Mouse (Mus musculus): ENCODE data around the gene Shisa6.
A peak's percentile ranks its signal among the peaks of the same experiment; 100 is the strongest.

Shisa6 gene

DNA sequence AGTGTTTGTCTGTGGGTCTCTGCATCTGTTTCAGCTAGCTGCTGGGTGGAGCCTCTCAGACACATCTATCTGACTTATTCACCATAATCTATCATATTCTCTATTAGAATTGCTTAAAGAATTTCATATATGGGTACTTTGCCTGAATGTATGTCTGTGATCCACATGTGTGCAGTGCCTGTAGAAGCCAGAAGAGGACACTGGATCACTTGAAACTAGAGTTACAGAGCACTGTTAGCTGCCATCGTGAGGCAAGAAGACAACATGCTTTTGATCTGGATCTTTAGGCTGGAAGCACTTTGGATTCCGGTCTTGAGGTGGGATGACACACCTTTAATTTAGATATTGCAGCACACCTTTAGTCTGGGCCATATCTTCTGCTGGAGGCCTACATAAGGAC, 289.2 kb downstream of the Shisa6 start:
- no peak for DNase-seq (ENCODE audit: low spot score)

DNA sequence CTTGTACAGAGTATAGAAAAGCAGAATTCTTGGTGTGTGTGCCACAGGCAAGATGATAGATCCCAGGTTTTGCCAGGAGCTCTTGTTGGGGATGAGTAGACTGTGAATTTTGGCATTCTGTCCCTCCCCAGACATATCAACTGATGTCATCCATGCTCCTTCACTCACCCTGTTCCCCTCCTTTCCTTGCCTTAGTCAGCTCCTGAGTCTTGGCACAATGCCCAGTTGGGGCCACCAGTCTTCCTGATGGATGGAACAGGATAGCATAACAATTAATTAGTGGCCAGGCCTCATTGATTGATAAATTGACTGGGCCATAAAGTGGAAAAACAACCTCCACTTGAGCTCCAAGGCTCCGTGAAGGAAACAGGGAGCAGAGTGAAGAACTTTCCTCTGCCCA, 292.9 kb downstream of the Shisa6 start:
- DNase-seq (ENCODE audit: low spot score), result no peak

DNA sequence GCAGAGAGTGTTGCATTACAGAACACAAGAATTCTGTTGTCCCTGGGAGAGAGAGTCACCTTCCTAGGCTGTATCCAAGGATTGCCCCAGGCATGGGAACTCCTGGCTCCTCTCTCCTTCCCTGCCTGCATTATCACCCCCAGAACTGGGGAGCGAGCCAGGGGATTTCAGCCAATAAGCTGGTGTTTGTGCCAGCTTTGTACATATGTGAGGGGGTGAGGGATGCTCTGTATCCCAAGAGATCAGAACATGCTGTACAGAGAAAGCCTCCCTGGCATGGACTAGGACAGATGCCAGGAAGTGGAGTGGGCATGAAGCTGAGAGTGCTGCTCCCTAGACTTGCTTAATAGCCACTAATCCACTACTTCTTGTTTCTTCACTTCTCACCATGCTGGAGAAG, 303.6 kb downstream of the Shisa6 start:
- DNase-seq (ENCODE audit: low spot score), result peak; percentile 5

DNA sequence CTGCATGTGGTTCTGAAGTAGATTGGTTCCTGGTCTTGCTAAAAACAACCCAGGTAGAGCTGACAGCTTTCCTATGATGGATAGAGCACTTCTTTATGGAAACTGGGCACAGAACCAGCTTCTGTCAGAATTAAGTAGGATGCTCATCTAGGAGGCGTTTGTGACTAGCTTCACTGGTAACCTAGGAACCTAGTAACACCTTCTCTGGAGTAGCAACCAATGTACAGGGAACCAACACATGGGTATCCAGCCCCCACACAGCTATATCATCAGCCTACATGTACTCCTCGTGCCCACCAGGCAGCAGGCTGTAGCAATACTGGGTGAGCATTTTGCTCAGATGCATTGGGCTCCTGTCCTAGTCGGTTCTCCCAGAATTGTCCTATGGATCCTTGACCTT, 307.3 kb downstream of the Shisa6 start:
- DNase-seq (ENCODE audit: low spot score), result no peak

DNA sequence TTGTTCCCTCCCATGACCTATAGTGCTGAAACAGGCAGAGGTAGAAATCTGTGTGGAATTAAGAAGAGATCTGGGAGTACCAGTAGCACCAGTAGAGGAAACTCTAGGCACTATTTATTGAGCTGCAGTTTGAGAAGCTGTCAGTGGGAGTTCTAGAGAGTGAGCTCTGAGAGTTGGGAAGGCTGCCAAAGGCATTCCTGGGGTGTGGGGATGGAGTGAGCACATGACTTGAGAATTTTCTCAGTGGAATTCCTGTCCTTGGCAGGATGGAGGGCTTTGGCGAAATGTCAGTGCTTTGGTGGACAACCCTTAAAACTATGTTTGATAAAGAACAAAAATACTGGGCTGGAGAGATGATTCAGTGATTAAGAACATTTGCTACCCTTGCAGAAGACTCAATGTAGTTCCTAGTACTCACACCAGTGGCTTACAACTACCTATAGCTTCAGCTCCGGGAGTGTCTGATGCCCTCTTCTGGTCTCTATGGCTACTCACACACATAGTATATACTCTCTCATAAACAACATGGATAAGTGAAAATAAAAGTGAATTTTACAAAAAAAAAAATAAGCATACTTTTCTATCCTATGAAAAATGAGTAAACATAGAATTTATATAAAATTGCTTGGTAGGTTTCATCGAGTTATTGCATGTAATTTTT, 337.0 kb downstream of the Shisa6 start:
- peak; percentile 18 for DNase-seq (ENCODE audit: low spot score)

DNA sequence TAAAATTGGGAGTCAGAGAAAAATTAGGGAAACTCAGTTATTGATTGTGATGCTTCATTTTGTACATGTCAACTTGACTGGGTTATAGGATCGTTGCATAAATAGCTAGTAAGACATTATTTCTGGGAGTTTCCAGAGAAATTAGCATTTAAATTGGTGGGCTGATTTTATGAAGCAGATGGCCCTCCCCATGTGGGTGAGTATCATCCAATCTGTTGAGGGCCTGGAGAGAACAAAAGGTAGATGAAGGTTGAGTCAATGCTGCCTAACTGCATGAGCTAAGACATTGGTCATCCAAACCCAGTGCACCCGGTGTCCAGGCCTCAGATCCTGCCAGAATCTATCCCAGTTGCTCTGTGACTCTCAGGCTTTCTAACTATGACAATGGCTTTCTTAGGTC, 337.6 kb downstream of the Shisa6 start:
- DNase-seq (ENCODE audit: low spot score), result no peak

DNA sequence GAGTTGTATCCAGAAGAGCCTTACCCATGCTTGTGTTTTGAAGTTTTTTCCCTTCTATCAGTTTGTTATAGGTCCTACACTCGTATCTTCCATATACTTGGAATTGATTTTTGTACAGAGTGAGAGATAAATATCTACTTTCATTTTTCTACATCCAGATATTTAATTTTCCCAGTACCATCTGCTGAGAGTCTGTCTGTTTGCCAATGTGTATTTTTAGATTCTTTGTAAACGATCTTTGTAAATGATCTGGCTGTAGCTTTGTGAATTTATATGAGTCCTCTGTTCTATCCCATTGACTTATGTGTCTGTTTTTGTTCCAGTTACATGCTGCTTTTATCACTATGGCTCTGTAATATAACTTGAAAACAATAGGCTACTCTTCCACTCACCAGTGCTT, 348.0 kb downstream of the Shisa6 start:
- no peak for DNase-seq (ENCODE audit: low spot score)

DNA sequence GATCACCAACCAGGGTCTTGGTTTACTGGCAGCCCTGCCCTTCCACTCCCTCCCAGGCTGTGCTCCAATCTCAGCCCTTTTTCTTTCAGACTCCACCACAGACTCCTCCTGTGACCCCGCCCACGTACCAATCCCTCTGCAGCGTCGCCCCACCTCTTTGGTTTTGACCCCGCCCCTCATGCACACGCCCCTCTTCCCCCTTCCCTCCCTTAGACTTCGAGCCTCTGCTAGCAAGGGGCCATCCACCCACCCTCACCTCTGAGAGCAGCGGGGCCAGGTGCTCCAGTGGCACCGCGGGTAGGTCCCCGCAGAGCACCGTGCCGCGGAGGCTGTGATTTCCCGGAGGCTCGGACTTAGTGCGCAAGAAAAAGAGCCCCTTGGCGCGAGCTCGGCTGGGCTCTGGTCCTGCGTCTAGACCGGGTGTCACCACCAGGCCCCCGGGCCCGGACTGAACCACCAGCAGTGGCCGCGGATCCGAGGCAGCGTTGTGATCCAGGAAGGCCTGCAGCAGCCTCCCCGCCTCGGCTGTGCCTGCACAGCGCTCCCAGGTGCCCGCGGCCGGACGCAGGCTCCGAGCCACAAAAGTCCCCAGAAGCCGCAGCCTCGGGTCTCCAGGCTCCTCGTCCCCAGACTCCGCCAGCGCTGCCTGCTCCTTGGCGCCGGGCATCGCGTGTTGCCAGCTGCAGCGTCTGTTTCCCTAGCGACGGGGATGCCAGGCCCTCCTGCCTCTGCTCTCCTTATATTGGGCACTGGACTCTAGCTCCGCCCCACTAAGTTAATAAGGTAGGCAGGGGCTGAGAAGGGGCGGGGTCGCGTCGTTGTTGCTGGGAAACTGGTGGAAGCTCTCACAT, 357.7 kb downstream of the Shisa6 start, which contains the start of gene Dnah9:
TSS of gene Dnah9 (minus strand) at position 751 of the 851 bp plus-strand sequence.
- no peak for DNase-seq (ENCODE audit: low spot score)

DNA sequence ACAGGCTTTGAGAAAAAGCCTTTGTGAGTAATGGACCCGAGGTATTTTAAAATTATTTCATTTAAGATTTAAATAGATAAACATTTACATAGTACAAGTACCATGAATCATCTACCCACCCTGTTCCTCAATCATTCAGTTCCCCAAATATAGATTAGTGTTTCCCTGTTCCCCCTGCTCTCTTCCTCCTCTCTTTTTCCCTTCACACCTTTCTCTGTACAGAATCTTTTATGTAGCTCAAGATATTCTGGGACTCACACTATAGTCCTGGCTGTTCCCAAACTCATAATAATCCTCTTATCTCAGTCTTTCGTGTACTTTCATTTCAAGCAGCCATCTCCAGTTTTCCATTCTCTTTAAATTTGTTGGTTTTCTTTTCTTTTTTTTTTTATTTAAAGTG, 361.7 kb downstream of the Shisa6 start:
- no peak for DNase-seq (ENCODE audit: low spot score)

All from adipocyte (in vitro differentiated cells).